Mouse (Mus musculus) ES-E14 (cell line): ENCODE results near the gene Dhx33. TPM values are rescaled to one million over a fixed set of nuclear protein-coding genes. Genes with fewer than 3 reads are reported as not detected.

Experiments
- DNase-seq: peaks from one replicate; pipeline ENCODE4 v3.0.0-alpha.2; 2013; ENCODE audit warnings: low read depth, low spot score
- H3K27ac ChIP-seq: 2 replicates; pipeline ENCODE4 v1.5.1; 2012; ENCODE audit warnings: low read depth, mild to moderate bottlenecking, low read length, moderate library complexity, mixed read lengths; ENCODE audit not compliant: poor library complexity, insufficient read depth, severe bottlenecking
- H3K36me3 ChIP-seq: 2 replicates; pipeline ENCODE4 v1.6.1; 2012; ENCODE audit warnings: mild to moderate bottlenecking, low read length, moderate library complexity, mixed read lengths; ENCODE audit not compliant: control insufficient read depth, poor library complexity, insufficient read depth, severe bottlenecking
- H3K4me1 ChIP-seq, 2 experiments: fragments of 150-350 bp in 1 of 2; sonication (generic) in 1 of 2; 2 replicates each; pipeline ENCODE4 v1.6.1; 2012; ENCODE audit warnings: low read length in 2 of 2, mild to moderate bottlenecking in 1 of 2, mixed read lengths in 1 of 2; ENCODE audit not compliant: control insufficient read depth in 2 of 2, insufficient read depth in 2 of 2, poor library complexity in 1 of 2
- H3K4me3 ChIP-seq, 2 experiments: fragments of 150-350 bp in 1 of 2; sonication (generic) in 1 of 2; 2 replicates each; pipeline ENCODE4 v1.5.1; 2012; ENCODE audit warnings: low read length in 2 of 2, low read depth in 1 of 2, mild to moderate bottlenecking in 1 of 2, mixed read lengths in 1 of 2; ENCODE audit not compliant: insufficient read depth in 1 of 2, poor library complexity in 1 of 2, severe bottlenecking in 1 of 2
- H3K9ac ChIP-seq: 2 replicates; pipeline ENCODE4 v1.6.1; 2012; ENCODE audit warnings: low read depth, mild to moderate bottlenecking, low read length, mixed read lengths; ENCODE audit not compliant: poor library complexity, insufficient read depth, severe bottlenecking
- H3K9me3 ChIP-seq: fragments of 150-350 bp; sonication (generic); 2 replicates; pipeline ENCODE4 v1.6.1; 2012; ENCODE audit warnings: low read depth, mild to moderate bottlenecking, low read length; ENCODE audit not compliant: control insufficient read depth, insufficient read depth
- CHD2 ChIP-seq: IDR thresholded peaks from 2 replicates; pipeline ENCODE4 v1.6.1; 2014; ENCODE audit warnings: mild to moderate bottlenecking, low read depth, low read length, inconsistent platforms
- HCFC1 ChIP-seq: IDR thresholded peaks from 2 replicates; pipeline ENCODE4 v1.6.1; 2012; ENCODE audit warnings: low read length, inconsistent platforms, borderline replicate concordance; ENCODE audit not compliant: insufficient read depth
- MAFK ChIP-seq: IDR thresholded peaks from 2 replicates; pipeline ENCODE4 v1.6.1; 2014; ENCODE audit warnings: mild to moderate bottlenecking, low read depth, low read length, inconsistent platforms; ENCODE audit not compliant: insufficient read depth
- ZC3H11A ChIP-seq: IDR thresholded peaks from 2 replicates; pipeline ENCODE4 v1.6.1; 2012; ENCODE audit warnings: low read depth, mild to moderate bottlenecking, inconsistent platforms, low read length, borderline replicate concordance
- ZNF384 ChIP-seq: IDR thresholded peaks from 2 replicates; pipeline ENCODE4 v1.6.1; 2012; ENCODE audit warnings: low read depth, low read length, inconsistent platforms
- in situ Hi-C, 2 experiments: fragments of 600-800 bp; cut with MboI; formaldehyde crosslinking; loops; one replicate each; pipeline ENCODE4 v1.15.1; 2025; ENCODE audit warnings: low sequenced_read_pairs in 2 of 2, inconsistent platforms in 1 of 2; ENCODE audit not compliant: unreplicated experiment in 2 of 2
- total RNA-seq: library from RNA; depleted of rRNA; stranded (reverse); fragments of 300-350 nt; gene quantifications from 2 replicates; pipeline ENCODE4 v1.2.3, GENCODE M21; 2012

Gene Dhx33
- total RNA-seq, 1 experiment: 29.9 TPM

DNA sequence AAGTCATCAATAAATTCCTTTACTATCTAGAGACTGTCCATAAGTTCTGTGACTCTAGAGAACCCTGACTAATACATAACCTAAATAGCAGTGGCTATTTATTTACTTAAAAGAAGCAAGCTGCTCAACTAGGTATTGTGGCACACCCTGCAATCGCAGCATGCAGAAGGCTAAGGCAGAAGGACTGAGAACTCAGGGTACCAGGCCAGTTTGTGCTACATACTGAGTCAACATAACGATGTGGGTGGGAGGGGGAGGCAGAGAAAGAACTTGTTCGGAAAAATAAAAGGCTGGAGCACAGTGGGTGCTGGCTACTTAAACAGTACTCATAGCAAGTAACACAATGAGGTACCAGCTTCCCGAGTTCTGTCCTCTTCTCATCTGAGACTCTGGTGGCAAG, 3.1 kb downstream of the Dhx33 start:
- Histone ChIP-seq H3K4me3 (no peak overlapping the region), H3K4me1 (no peaks in the 10 kb centered on the region; a peak in 1 of 4 replicates), H3K9me3 (no peaks in the 10 kb centered on the region), H3K9ac (no peak overlapping the region), H3K27ac (no peak overlapping the region), H3K36me3 (peaks cover 21% of the 10 kb centered on the region)
- TF ChIP-seq MAFK (no peak), HCFC1 (no peak)
- DNase-seq: no peak
- in situ Hi-C loops: no loop called here

GRCm38 (mm10) chr11:70982557-70983228, 21.5 kb downstream of the Dhx33 start, which contains the start of gene C1qbp:
Gene C1qbp (minus strand): TSS chr11:70983026.
- DNase-seq: peak; percentile 74
- Histone ChIP-seq H3K4me1 (peaks cover 0 to 7% of the 10 kb centered on the region in 2 experiments; a peak in 2 of 4 replicates), H3K36me3 (peaks cover 56% of the 10 kb centered on the region), H3K9me3 (no peaks in the 10 kb centered on the region), H3K27ac (peak within 1 kb of the TSS; percentile 61), H3K4me3 (peak within 1 kb of the TSS; percentile 94), H3K9ac (peak within 1 kb of the TSS; percentile 96)
- peak; percentile 79; the same call in 1 of the 2 replicates for TF ChIP-seq HCFC1
- no peak for TF ChIP-seq MAFK
- in situ Hi-C loops: no loop called here

- peak overlapping the region; percentile 94 for H3K4me3 ChIP-seq
- H3K27ac ChIP-seq: no peak overlapping the region; the same call in 1 of the 2 replicates
- peaks cover 55% of the 10 kb centered on the region for H3K36me3 ChIP-seq
- H3K4me1 ChIP-seq: peaks cover 0 to 6% of the 10 kb centered on the region in 2 experiments; a peak in 2 of 4 replicates
- no peaks in the 10 kb centered on the region for H3K9me3 ChIP-seq
- TF ChIP-seq HCFC1 (no peak), CHD2 (no peak), ZNF384 (0 out of 2 replicates have a peak, but pooled peaks have one; percentile 51)
- DNase-seq: no peak
- in situ Hi-C loops: no loop called here
- peak overlapping the region; percentile 89 for H3K9ac ChIP-seq
Observed at GRCm38 (mm10) chr11:70982030-70982429, 22.2 kb downstream of the Dhx33 start.

DNA sequence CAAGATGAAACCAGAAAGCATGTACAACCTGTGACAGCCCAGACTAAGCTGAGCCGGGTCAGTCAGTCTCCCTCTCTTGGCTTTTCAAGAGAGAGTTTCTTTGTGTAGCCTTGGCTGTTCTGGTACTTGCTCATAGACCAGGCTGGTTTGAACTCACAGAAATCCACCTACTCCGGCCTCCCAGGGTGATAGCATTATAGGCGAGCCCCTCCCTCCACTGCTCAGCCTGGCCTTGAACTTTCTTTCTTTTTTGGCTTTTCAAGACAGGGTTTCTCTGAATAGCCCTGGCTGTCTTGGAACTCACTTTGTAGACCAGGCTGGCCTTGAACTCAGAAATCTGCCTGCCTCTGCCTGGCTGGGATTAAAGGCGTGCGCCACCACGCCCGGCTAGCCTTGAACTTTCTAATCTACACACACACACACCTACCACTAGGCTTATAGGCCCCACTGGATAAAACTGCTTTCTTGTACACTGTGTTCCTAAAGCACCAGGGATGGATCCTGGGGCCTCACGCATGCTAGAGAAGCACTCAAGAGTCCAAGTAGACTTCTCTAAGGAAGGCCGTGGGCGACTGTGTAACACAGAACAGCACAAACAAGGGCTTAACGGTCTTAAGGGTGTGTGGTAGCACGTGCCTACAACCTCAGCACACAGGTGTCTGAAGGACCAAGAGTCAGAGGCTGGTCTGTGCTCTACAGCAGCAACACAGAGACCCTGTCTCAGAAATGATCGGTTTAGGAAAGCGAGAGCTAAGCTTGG, 23.3 kb downstream of the Dhx33 start:
- peak overlapping the region; percentile 54 for H3K9ac ChIP-seq
- no peaks in the 10 kb centered on the region for H3K9me3 ChIP-seq
- peak overlapping the region; percentile 14; the same call in 1 of the 2 replicates for H3K27ac ChIP-seq
- in situ Hi-C loops: no loop called here
- TF ChIP-seq CHD2: no peak
- H3K36me3 ChIP-seq: peaks cover 52% of the 10 kb centered on the region
- DNase-seq: no peak
- peaks cover 0 to 4% of the 10 kb centered on the region in 2 experiments; a peak in 2 of 4 replicates for H3K4me1 ChIP-seq
- H3K4me3 ChIP-seq: peak overlapping the region; percentile 94

DNA sequence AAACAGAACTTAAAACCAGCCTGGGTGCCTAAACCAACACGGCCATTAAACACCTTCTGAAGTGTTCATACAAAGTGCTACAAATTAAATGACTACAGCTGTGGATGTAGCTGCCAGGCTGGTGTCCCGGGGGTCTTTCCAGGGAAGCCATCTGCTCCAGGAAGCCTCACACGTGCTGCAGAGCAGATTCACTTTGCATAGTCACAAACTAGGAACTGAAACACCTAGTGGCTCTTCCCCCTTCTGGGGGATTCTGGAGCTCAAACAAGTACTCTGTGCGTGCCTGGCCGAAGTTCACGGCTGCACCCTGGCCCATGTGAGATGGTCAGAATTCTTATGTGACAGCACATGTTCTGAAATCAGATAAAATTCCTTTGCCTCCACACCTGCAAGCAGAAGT, 24.0 kb downstream of the Dhx33 start:
- Histone ChIP-seq H3K27ac (peak overlapping the region; percentile 14; the same call in 1 of the 2 replicates), H3K4me3 (peak overlapping the region in 1 of 2 experiments; percentile 18; a peak in 1 of 4 replicates), H3K9ac (peak overlapping the region; percentile 25; the same call in 1 of the 2 replicates), H3K4me1 (peaks cover 0 to 4% of the 10 kb centered on the region in 2 experiments; a peak in 2 of 4 replicates), H3K9me3 (no peaks in the 10 kb centered on the region), H3K36me3 (peaks cover 47% of the 10 kb centered on the region)
- TF ChIP-seq MAFK (no peak), ZC3H11A (no peak), HCFC1 (no peak), CHD2 (no peak), ZNF384 (no peak)
- no peak for DNase-seq
- in situ Hi-C loops: no loop called here
